Mouse (Mus musculus): Measurements from ENCODE around the gene Dnah14. TPM values are rescaled to one million over a fixed set of nuclear protein-coding genes. Genes with fewer than 3 reads are reported as not detected.

Dnah14 gene
- not detected for polyA plus RNA-seq (2014; fragmentation: Illumina TruSeq; extraction: RNeasy Lipid Tissue Mini Kit (QIAGEN cat#74804); ENCODE audit: low read depth, low replicate concordance)

DNA sequence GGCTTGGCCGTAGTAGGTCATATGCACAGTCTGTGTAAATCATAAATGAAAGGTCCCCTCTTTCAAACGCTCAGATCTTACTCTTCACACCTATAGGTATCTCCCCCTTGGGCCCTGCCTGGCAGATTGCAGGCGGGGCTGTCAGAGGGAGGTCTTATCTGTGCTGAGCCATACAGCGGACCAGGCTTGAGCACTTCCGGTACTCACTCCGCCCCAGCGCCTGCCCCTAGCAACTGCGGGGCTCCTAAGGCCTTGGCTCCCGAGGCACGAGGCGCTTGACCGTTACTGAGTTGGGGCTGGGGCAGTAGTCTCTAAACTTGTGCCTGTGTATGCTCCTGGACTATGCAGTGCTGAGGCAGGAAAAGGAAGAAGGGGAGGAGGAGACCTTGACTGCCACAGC is at the start of gene Dnah14:
Gene Dnah14, plus strand, starts transcription at position 238 of the 400 bp plus-strand sequence.

GRCm38 (mm10) chr1:181842781-181843180 is 266.4 kb downstream of the Dnah14 start, which contains the start of gene Lbr:
Gene Lbr, minus strand, starts transcription at chr1:181843046.

Other genes with a start within 250 kb of the Dnah14 start
- gene Cnih3, start 223.9 kb upstream of the Dnah14 start, polyA plus RNA-seq (2014; fragmentation: Illumina TruSeq; extraction: RNeasy Lipid Tissue Mini Kit (QIAGEN cat#74804); ENCODE audit: low read depth, low replicate concordance), result not detected
- gene Ccdc121, start 65.1 kb upstream of the Dnah14 start, polyA plus RNA-seq (2014; fragmentation: Illumina TruSeq; extraction: RNeasy Lipid Tissue Mini Kit (QIAGEN cat#74804); ENCODE audit: low read depth, low replicate concordance), result not detected

Data from heart, adult 10 weeks (tissue).